Mouse (Mus musculus) forebrain, postnatal 0 days (tissue): Measurements from ENCODE around the gene Kif21b. TPM values are rescaled to one million over a fixed set of nuclear protein-coding genes. Genes with fewer than 3 reads are reported as not detected.
A peak's percentile ranks its signal among the peaks of the same experiment; 100 is the strongest.

Experiments
- ATAC-seq: fragments of 200-750 bp; cut with Nextera tagmentation; 2 replicates; pipeline ENCODE4 v1.8.0; 2017; ENCODE audit warnings: mild to moderate bottlenecking, moderate library complexity
- DNase-seq: peaks from one replicate; pipeline ENCODE4 v3.0.0-alpha.2; 2015
- H3K27ac ChIP-seq: fragments of 300-500 bp; sonication (generic); 2 replicates; pipeline ENCODE4 v1.5.1; 2014; ENCODE audit warnings: low read depth, mild to moderate bottlenecking, antibody characterized with exemption, low read length, moderate library complexity, mixed read lengths
- H3K27me3 ChIP-seq: fragments of 300-500 bp; sonication (generic); 2 replicates; pipeline ENCODE4 v1.6.1; 2014; ENCODE audit warnings: mild to moderate bottlenecking, low read length, mixed read lengths; ENCODE audit not compliant: insufficient read depth
- H3K36me3 ChIP-seq: fragments of 300-500 bp; sonication (generic); 2 replicates; pipeline ENCODE4 v1.6.1; 2014; ENCODE audit warnings: mild to moderate bottlenecking, moderate library complexity; ENCODE audit not compliant: insufficient read depth
- H3K4me1 ChIP-seq: fragments of 300-500 bp; sonication (generic); 2 replicates; pipeline ENCODE4 v1.6.1; 2014; ENCODE audit warnings: antibody characterized with exemption; ENCODE audit not compliant: insufficient read depth
- H3K4me2 ChIP-seq: fragments of 300-500 bp; sonication (generic); 2 replicates; pipeline ENCODE4 v1.6.1; 2014; ENCODE audit warnings: low read depth, mild to moderate bottlenecking, moderate library complexity
- H3K4me3 ChIP-seq: fragments of 300-500 bp; sonication (generic); 2 replicates; pipeline ENCODE4 v1.5.1; 2014; ENCODE audit warnings: low read depth, low read length, mixed read lengths
- H3K9ac ChIP-seq: fragments of 300-500 bp; sonication (generic); 2 replicates; pipeline ENCODE4 v1.6.1; 2014; ENCODE audit warnings: mild to moderate bottlenecking
- H3K9me3 ChIP-seq: fragments of 300-500 bp; sonication (generic); 2 replicates; pipeline ENCODE4 v1.6.1; 2016; ENCODE audit warnings: low read length
- CTCF ChIP-seq: sonication (generic); IDR thresholded peaks from 2 replicates; pipeline ENCODE4 v1.5.1; 2016; ENCODE audit warnings: antibody characterized with exemption, control low read depth, low read depth
- WGBS: fragments of 180-500 bp; shearing (Covaris S2); extraction: QIAGEN DNeasy Blood & Tissue Kit; methylation state at CpG from one replicate; pipeline ENCODE4 v1.1.7; 2014; 5-methylcytosine and 5-hydroxymethylcytosine counted together
- polyA plus RNA-seq: library from polyadenylated mRNA; unstranded; fragments of >200 nt; fragmentation: Nextera tagmentation; extraction: Ambion mirVana; gene quantifications from 2 replicates; pipeline ENCODE4 v1.2.1, GENCODE M21; 2015
- total RNA-seq: library from RNA; depleted of rRNA; stranded (reverse); fragments of >200 nt; gene quantifications from 2 replicates; pipeline ENCODE4 v1.2.3, GENCODE M21; 2014

Kif21b gene
- total and polyA plus RNA-seq, 2 experiments from 2014 or later = 29.2 to 135 TPM

- TF ChIP-seq CTCF = peak; percentile 89
- H3K36me3 ChIP-seq = peaks cover 93% of the 10 kb centered on the region
- ATAC-seq (peak; percentile 84), DNase-seq (peak; percentile 87)
- H3K27me3 ChIP-seq = no peaks in the 10 kb centered on the region
- H3K4me3 ChIP-seq = no peak overlapping the region
- H3K9me3 ChIP-seq = no peaks in the 10 kb centered on the region
- H3K9ac ChIP-seq = no peak overlapping the region
- H3K4me1 ChIP-seq = no peaks in the 10 kb centered on the region
- no peak overlapping the region for H3K27ac ChIP-seq
- no peak overlapping the region for H3K4me2 ChIP-seq
- 8% methylated on average over 5 of the region's 5 CpGs for WGBS
Observed at GRCm38 (mm10) chr1:136170109-136170508, 38.9 kb downstream of the Kif21b start.

- H3K36me3 ChIP-seq = peaks cover 90% of the 10 kb centered on the region
- ATAC-seq (no peak), DNase-seq (no peak)
- no peaks in the 10 kb centered on the region for H3K4me1 ChIP-seq
- H3K27ac ChIP-seq = no peak overlapping the region
- no peaks in the 10 kb centered on the region for H3K9me3 ChIP-seq
- WGBS = 75% methylated on average over 12 of the region's 12 CpGs
- no peak overlapping the region for H3K9ac ChIP-seq
- H3K27me3 ChIP-seq = no peaks in the 10 kb centered on the region
- no peak overlapping the region for H3K4me2 ChIP-seq
- TF ChIP-seq CTCF = no peak
- no peak overlapping the region for H3K4me3 ChIP-seq
Observed at GRCm38 (mm10) chr1:136172696-136173095, 41.5 kb downstream of the Kif21b start.

GRCm38 (mm10) chr1:136174101-136174606, 43.0 kb downstream of the Kif21b start:
- H3K27ac ChIP-seq = no peak overlapping the region
- no peak overlapping the region for H3K9ac ChIP-seq
- WGBS = 19% methylated on average over 12 of the region's 13 CpGs
- no peak for DNase-seq
- H3K4me2 ChIP-seq = no peak overlapping the region
- H3K4me1 ChIP-seq = no peaks in the 10 kb centered on the region
- H3K4me3 ChIP-seq = no peak overlapping the region
- no peaks in the 10 kb centered on the region for H3K9me3 ChIP-seq
- 0 out of 2 replicates have a peak, but pooled peaks have one; percentile 19 for ATAC-seq
- H3K27me3 ChIP-seq = no peaks in the 10 kb centered on the region
- TF ChIP-seq CTCF = no peak
- peaks cover 83% of the 10 kb centered on the region for H3K36me3 ChIP-seq

DNA sequence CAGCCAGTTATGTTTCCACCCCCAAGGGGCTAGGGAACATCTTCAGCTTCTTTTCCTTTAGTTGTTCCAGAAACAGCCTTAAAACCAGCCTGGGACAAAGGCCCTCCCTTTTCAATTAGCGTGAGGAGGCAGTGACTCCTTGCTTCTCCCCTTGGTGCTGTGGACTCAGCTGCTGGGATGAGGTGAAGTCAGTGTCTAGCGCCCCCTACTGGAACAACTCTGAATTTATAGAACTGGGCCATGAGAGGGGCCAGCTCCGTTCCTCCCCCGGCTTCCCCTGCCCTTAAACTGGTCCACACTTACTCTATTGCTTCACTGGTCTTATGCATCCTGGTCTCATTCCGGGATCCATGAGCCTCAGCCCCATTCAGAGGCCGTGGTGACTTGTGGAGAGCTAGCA, 44.0 kb downstream of the Kif21b start:
- H3K27me3 ChIP-seq = no peaks in the 10 kb centered on the region
- no peak overlapping the region; the same call in 1 of the 2 replicates for H3K27ac ChIP-seq
- WGBS = 34% methylated on average over 6 of the region's 6 CpGs
- no peaks in the 10 kb centered on the region for H3K9me3 ChIP-seq
- peak; percentile 81 for DNase-seq
- no peak overlapping the region for H3K4me3 ChIP-seq
- peak; percentile 86 for TF ChIP-seq CTCF
- no peaks in the 10 kb centered on the region for H3K4me1 ChIP-seq
- peak; percentile 49 for ATAC-seq
- H3K9ac ChIP-seq = no peak overlapping the region
- peaks cover 74% of the 10 kb centered on the region for H3K36me3 ChIP-seq
- no peak overlapping the region for H3K4me2 ChIP-seq

- Histone ChIP-seq H3K27me3 (no peaks in the 10 kb centered on the region), H3K4me3 (no peak overlapping the region), H3K36me3 (peaks cover 57% of the 10 kb centered on the region), H3K9me3 (no peaks in the 10 kb centered on the region), H3K4me2 (no peak overlapping the region), H3K27ac (0 out of 2 replicates have a peak overlapping the region, but pooled peaks have one; percentile 9), H3K9ac (no peak overlapping the region), H3K4me1 (no peaks in the 10 kb centered on the region)
- ATAC-seq (no peak), DNase-seq (no peak)
- no peak for TF ChIP-seq CTCF
- WGBS = 81% methylated on average over 2 of the region's 2 CpGs
Observed at GRCm38 (mm10) chr1:136177085-136177484, 45.9 kb downstream of the Kif21b start.

- 82% methylated on average over 6 of the region's 6 CpGs for WGBS
- Histone ChIP-seq H3K9ac (no peak overlapping the region), H3K9me3 (no peaks in the 10 kb centered on the region), H3K36me3 (peaks cover 40% of the 10 kb centered on the region), H3K4me1 (no peaks in the 10 kb centered on the region), H3K4me3 (no peak overlapping the region), H3K27ac (no peak overlapping the region), H3K27me3 (no peaks in the 10 kb centered on the region), H3K4me2 (no peak overlapping the region)
- no peak for TF ChIP-seq CTCF
- ATAC-seq (no peak), DNase-seq (no peak)
Observed at GRCm38 (mm10) chr1:136178741-136179140, 47.6 kb downstream of the Kif21b start.

- Histone ChIP-seq H3K4me1 (no peaks in the 10 kb centered on the region), H3K36me3 (peaks cover 32% of the 10 kb centered on the region), H3K27me3 (no peaks in the 10 kb centered on the region), H3K9me3 (no peaks in the 10 kb centered on the region), H3K4me3 (no peak overlapping the region), H3K9ac (no peak overlapping the region), H3K4me2 (no peak overlapping the region), H3K27ac (no peak overlapping the region)
- ATAC-seq = peak; percentile 54
- WGBS = 41% methylated on average over 2 of the region's 2 CpGs
- no peak for DNase-seq
- no peak for TF ChIP-seq CTCF
Observed at GRCm38 (mm10) chr1:136179511-136180001, 48.4 kb downstream of the Kif21b start.
